Mouse (Mus musculus) liver, adult 2 months (tissue): ENCODE data around the gene Cacng2. TPM values are rescaled to one million over a fixed set of nuclear protein-coding genes. Genes with fewer than 3 reads are reported as not detected.
"Not testable (repeated sequence)": the region's sequence is repeated elsewhere in the genome, so short reads cannot be mapped to it uniquely, and the experiment has no call there.

ENCODE experiments used
- DNase-seq: peaks from one replicate; pipeline ENCODE4 v3.0.0-alpha.2; 2011; ENCODE audit warnings: low read depth, low spot score; ENCODE audit errors: extremely low read depth
- H3K27ac ChIP-seq: fragments of 200-500 bp; replicated peaks from 2 replicates; pipeline ENCODE4 v1.5.1; 2012; ENCODE audit warnings: low read depth, mild to moderate bottlenecking, control low read depth, inconsistent platforms, low read length; ENCODE audit not compliant: insufficient read depth
- H3K27me3 ChIP-seq: fragments of 200-500 bp; 2 replicates; pipeline ENCODE4 v1.6.1; 2012; ENCODE audit warnings: mild to moderate bottlenecking, moderate library complexity, low read length, inconsistent platforms; ENCODE audit not compliant: control insufficient read depth, insufficient read depth
- H3K36me3 ChIP-seq: fragments of 200-500 bp; 2 replicates; pipeline ENCODE4 v1.6.1; 2012; ENCODE audit warnings: low read length, inconsistent platforms; ENCODE audit not compliant: control insufficient read depth, insufficient read depth
- H3K4me1 ChIP-seq: fragments of 200-500 bp; 2 replicates; pipeline ENCODE4 v1.6.1; 2011; ENCODE audit warnings: low read length; ENCODE audit not compliant: control insufficient read depth, insufficient read depth
- H3K4me3 ChIP-seq: fragments of 200-500 bp; 2 replicates; pipeline ENCODE4 v1.5.1; 2011; ENCODE audit warnings: low read depth, mild to moderate bottlenecking, control low read depth, low read length, moderate library complexity; ENCODE audit not compliant: insufficient read depth
- H3K79me2 ChIP-seq: fragments of 200-500 bp; 2 replicates; pipeline ENCODE4 v1.6.1; 2012; ENCODE audit warnings: inconsistent platforms, mild to moderate bottlenecking, low read length, moderate library complexity; ENCODE audit not compliant: control insufficient read depth, insufficient read depth
- H3K9ac ChIP-seq: fragments of 200-500 bp; 2 replicates; pipeline ENCODE4 v1.6.1; 2012; ENCODE audit warnings: low read depth, mild to moderate bottlenecking, control low read depth, inconsistent platforms, low read length
- CTCF ChIP-seq: fragments of 200-500 bp; IDR thresholded peaks from 2 replicates; pipeline ENCODE4 v1.5.1; 2011; ENCODE audit warnings: low read depth, low read length, control low read depth
- POLR2A ChIP-seq: fragments of 200-500 bp; IDR thresholded peaks from 2 replicates; pipeline ENCODE4 v1.6.1; 2011; ENCODE audit warnings: low read length, control low read depth; ENCODE audit not compliant: insufficient read depth; ENCODE audit errors: extremely low read depth
- WGBS: fragments of 180-500 bp; shearing (Covaris S2); methylation state at CpG from one replicate; pipeline ENCODE4 v1.1.7; 2018; 5-methylcytosine and 5-hydroxymethylcytosine counted together
- polyA plus RNA-seq: library from polyadenylated mRNA; depleted of rRNA; stranded (reverse); fragments of >200 nt; gene quantifications from 2 replicates; pipeline ENCODE4 v1.2.3, GENCODE M21; 2012
- total RNA-seq: library from RNA; depleted of rRNA; stranded (reverse); fragments of >200 nt; gene quantifications from 2 replicates; pipeline ENCODE4 v1.2.3, GENCODE M21; 2014

Cacng2 gene
- total and polyA plus RNA-seq, 2 experiments, result not detected

- no peaks in the 10 kb centered on the region for H3K27me3 ChIP-seq
- no peaks in the 10 kb centered on the region for H3K79me2 ChIP-seq
- H3K9ac ChIP-seq, result no peak overlapping the region
- no peak for TF ChIP-seq CTCF
- no peak for TF ChIP-seq POLR2A
- no peak for DNase-seq
- no peak overlapping the region for H3K4me3 ChIP-seq
- WGBS, result 79% methylated on average over 2 of the region's 2 CpGs
- no peaks in the 10 kb centered on the region for H3K4me1 ChIP-seq
- no peak overlapping the region for H3K27ac ChIP-seq
- H3K36me3 ChIP-seq, result no peaks in the 10 kb centered on the region
Observed at GRCm38 (mm10) chr15:78036586-78036985, 83.2 kb downstream of the Cacng2 start.

GRCm38 (mm10) chr15:78029938-78030337, 89.9 kb downstream of the Cacng2 start:
- no peak for DNase-seq
- Histone ChIP-seq H3K4me1 (no peaks in the 10 kb centered on the region), H3K79me2 (no peaks in the 10 kb centered on the region), H3K9ac (no peak overlapping the region), H3K27ac (no peak overlapping the region), H3K4me3 (no peak overlapping the region), H3K36me3 (no peaks in the 10 kb centered on the region), H3K27me3 (no peaks in the 10 kb centered on the region; the same call in 1 of the 2 replicates)
- TF ChIP-seq CTCF (no peak), POLR2A (no peak)
- WGBS, result 68% methylated on average over 8 of the region's 8 CpGs

GRCm38 (mm10) chr15:78026521-78026920, 93.3 kb downstream of the Cacng2 start:
- 82% methylated on average over 6 of the region's 6 CpGs for WGBS
- H3K4me3 ChIP-seq, result no peak overlapping the region
- H3K27me3 ChIP-seq, result no peaks in the 10 kb centered on the region; the same call in 1 of the 2 replicates
- TF ChIP-seq POLR2A, result no peak
- no peak for TF ChIP-seq CTCF
- no peaks in the 10 kb centered on the region for H3K36me3 ChIP-seq
- H3K27ac ChIP-seq, result no peak overlapping the region
- H3K79me2 ChIP-seq, result no peaks in the 10 kb centered on the region
- no peaks in the 10 kb centered on the region for H3K4me1 ChIP-seq
- no peak for DNase-seq
- H3K9ac ChIP-seq, result no peak overlapping the region

- no peak overlapping the region for H3K4me3 ChIP-seq
- no peak for TF ChIP-seq CTCF
- no peak for TF ChIP-seq POLR2A
- no peaks in the 10 kb centered on the region for H3K4me1 ChIP-seq
- no peaks in the 10 kb centered on the region for H3K79me2 ChIP-seq
- no peak overlapping the region for H3K9ac ChIP-seq
- DNase-seq, result peak; percentile 57
- WGBS, result 18% methylated on average over 4 of the region's 4 CpGs
- H3K27me3 ChIP-seq, result no peaks in the 10 kb centered on the region
- no peak overlapping the region for H3K27ac ChIP-seq
- H3K36me3 ChIP-seq, result no peaks in the 10 kb centered on the region
Observed at GRCm38 (mm10) chr15:78024211-78024610, 95.6 kb downstream of the Cacng2 start.

GRCm38 (mm10) chr15:78014046-78014445, 105.8 kb downstream of the Cacng2 start:
- Histone ChIP-seq H3K79me2 (no peaks in the 10 kb centered on the region), H3K27me3 (no peaks in the 10 kb centered on the region), H3K36me3 (no peaks in the 10 kb centered on the region), H3K9ac (no peak overlapping the region), H3K4me1 (no peaks in the 10 kb centered on the region), H3K4me3 (no peak overlapping the region), H3K27ac (no peak overlapping the region)
- TF ChIP-seq CTCF (no peak), POLR2A (no peak)
- 90% methylated on average over 1 of the region's 1 CpGs for WGBS
- DNase-seq, result no peak

GRCm38 (mm10) chr15:78008206-78008605, 111.6 kb downstream of the Cacng2 start:
- not testable (repeated sequence) for H3K79me2 ChIP-seq, H3K4me1 ChIP-seq, DNase-seq, H3K36me3 ChIP-seq, H3K27me3 ChIP-seq, H3K27ac ChIP-seq, H3K4me3 ChIP-seq, H3K9ac ChIP-seq
- 91% methylated on average over 8 of the region's 8 CpGs for WGBS
